Mouse (Mus musculus) lung, postnatal 14 days (tissue): Measurements from ENCODE around the gene Tacr1.
A peak's percentile ranks its signal among the peaks of the same experiment; 100 is the strongest.
"Not testable (repeated sequence)": the region's sequence is repeated elsewhere in the genome, so short reads cannot be mapped to it uniquely, and the experiment has no call there.

Experiments used
- DNase-seq: peaks from one replicate; pipeline ENCODE4 v3.0.0; 2021

Tacr1 gene

GRCm38 (mm10) chr6:82401595-82402451, at the start of gene Tacr1:
TSS of gene Tacr1 (plus strand) at chr6:82402334.
- DNase-seq = no peak

- DNase-seq = no peak
Measured at GRCm38 (mm10) chr6:82376144-82376543, 26.0 kb upstream of the Tacr1 start.

GRCm38 (mm10) chr6:82383556-82383955, 18.6 kb upstream of the Tacr1 start:
- DNase-seq = no peak

- DNase-seq = peak; percentile 21
Measured at GRCm38 (mm10) chr6:82402501-82403495, 664 bp downstream of the Tacr1 start.

- DNase-seq = no peak
Measured at GRCm38 (mm10) chr6:82418367-82418766, 16.2 kb downstream of the Tacr1 start.

- DNase-seq = no peak
Measured at GRCm38 (mm10) chr6:82420222-82420621, 18.1 kb downstream of the Tacr1 start.

- no peak for DNase-seq
Measured at GRCm38 (mm10) chr6:82428890-82429289, 26.8 kb downstream of the Tacr1 start.

- DNase-seq = no peak
Measured at GRCm38 (mm10) chr6:82429766-82430165, 27.6 kb downstream of the Tacr1 start.

GRCm38 (mm10) chr6:82437174-82437573, 35.0 kb downstream of the Tacr1 start:
- no peak for DNase-seq

- DNase-seq = not testable (repeated sequence)
Measured at GRCm38 (mm10) chr6:82452206-82453095, 50.3 kb downstream of the Tacr1 start.

- DNase-seq = no peak
Measured at GRCm38 (mm10) chr6:82455245-82455644, 53.1 kb downstream of the Tacr1 start.

GRCm38 (mm10) chr6:82457163-82457763, 55.1 kb downstream of the Tacr1 start:
- DNase-seq = no peak

GRCm38 (mm10) chr6:82458762-82459389, 56.7 kb downstream of the Tacr1 start:
- no peak for DNase-seq

- no peak for DNase-seq
Measured at GRCm38 (mm10) chr6:82463171-82463570, 61.0 kb downstream of the Tacr1 start.

GRCm38 (mm10) chr6:82474477-82474876, 72.3 kb downstream of the Tacr1 start:
- DNase-seq = no peak

GRCm38 (mm10) chr6:82483842-82484241, 81.7 kb downstream of the Tacr1 start:
- no peak for DNase-seq

GRCm38 (mm10) chr6:82494481-82494880, 92.3 kb downstream of the Tacr1 start:
- no peak for DNase-seq

- no peak for DNase-seq
Measured at GRCm38 (mm10) chr6:82510843-82511416, 108.8 kb downstream of the Tacr1 start.

GRCm38 (mm10) chr6:82519626-82520025, 117.5 kb downstream of the Tacr1 start:
- DNase-seq = no peak

- no peak for DNase-seq
Measured at GRCm38 (mm10) chr6:82522567-82522966, 120.4 kb downstream of the Tacr1 start.
